Mouse (Mus musculus): ENCODE results near the gene Cd37. TPM values are rescaled to one million over a fixed set of nuclear protein-coding genes. Genes with fewer than 3 reads are reported as not detected.

The Cd37 gene
- 1 to 10 TPM; 3.1 to 4.3 TPM for total RNA-seq (2021)
- 10.0 and 21.2 TPM in 2 replicates for polyA plus RNA-seq (2012; rRNA removed)
- long read RNA-seq, partial matches to known transcripts: 0 of 3 reads
- long read RNA-seq, other reads (novel, unspliced or antisense): 2 of 3 reads

- Histone ChIP-seq H3K4me1 (ENCODE audit: control insufficient read depth, insufficient read depth, low read length) (peaks cover 5% of the 10 kb centered on the region), H3K79me2 (replicated peaks; ENCODE audit: control insufficient read depth, insufficient read depth, low read length) (no peaks in the 10 kb centered on the region), H3K9ac (ENCODE audit: low read depth, low read length) (no peak within 1 kb of the TSS), H3K27ac (peak within 1 kb of the TSS; percentile 15; the same call in 1 of the 2 replicates), H3K27me3 (ENCODE audit: control insufficient read depth, insufficient read depth, low read length) (no peaks in the 10 kb centered on the region), H3K36me3 (ENCODE audit: control insufficient read depth, insufficient read depth, low read length) (no peaks in the 10 kb centered on the region), H3K4me3 (no peak within 1 kb of the TSS)
- DNase-seq: peak; percentile 44 to 72
- intact Hi-C loops (cut with DNase I): no loop called here
- 44% methylated on average over 20 of the region's 20 CpGs for WGBS
- TF ChIP-seq EP300 (IDR thresholded peaks at IDR 0.05; ENCODE audit: insufficient read depth, low read depth, low read length): no peak
- TF ChIP-seq CTCF (IDR thresholded peaks at IDR 0.05): no peak
- no peak for TF ChIP-seq POLR2A (IDR thresholded peaks at IDR 0.05; ENCODE audit: insufficient read depth, low read depth, low read length)
These were observed at the start of gene Cd37 for GRCm38 (mm10) chr7:45238723-45239496. Gene Cd37 (minus strand): TSS chr7:45239115.

- intact Hi-C loops (cut with DNase I): no loop called here
- H3K4me3 ChIP-seq: no peak overlapping the region
- H3K27ac ChIP-seq: no peak overlapping the region
- H3K4me1 ChIP-seq (ENCODE audit: control insufficient read depth, insufficient read depth, low read length): no peaks in the 10 kb centered on the region
- no peaks in the 10 kb centered on the region for H3K27me3 ChIP-seq (ENCODE audit: control insufficient read depth, insufficient read depth, low read length)
- no peak for DNase-seq
- H3K9ac ChIP-seq (ENCODE audit: low read depth, low read length): no peak overlapping the region
- TF ChIP-seq EP300 (IDR thresholded peaks at IDR 0.05; ENCODE audit: insufficient read depth, low read depth, low read length): no peak
- TF ChIP-seq CTCF (IDR thresholded peaks at IDR 0.05): no peak
- TF ChIP-seq POLR2A (IDR thresholded peaks at IDR 0.05; ENCODE audit: insufficient read depth, low read depth, low read length): no peak
- 83% methylated on average over 13 of the region's 13 CpGs for WGBS
- no peaks in the 10 kb centered on the region for H3K79me2 ChIP-seq (replicated peaks; ENCODE audit: control insufficient read depth, insufficient read depth, low read length)
- no peaks in the 10 kb centered on the region for H3K36me3 ChIP-seq (ENCODE audit: control insufficient read depth, insufficient read depth, low read length)
These were observed 47.6 kb upstream of the Cd37 start for GRCm38 (mm10) chr7:45286486-45286885.

GRCm38 (mm10) chr7:45277136-45277760 is 38.3 kb upstream of the Cd37 start, which contains the start of gene Slc6a21:
Gene Slc6a21 (plus strand): TSS chr7:45277513.
- Histone ChIP-seq H3K27me3 (ENCODE audit: control insufficient read depth, insufficient read depth, low read length) (peaks cover 1% of the 10 kb centered on the region; the same call in 1 of the 2 replicates), H3K27ac (no peak within 1 kb of the TSS), H3K9ac (ENCODE audit: low read depth, low read length) (peak within 1 kb of the TSS; percentile 59), H3K4me3 (peak within 1 kb of the TSS; percentile 42), H3K4me1 (ENCODE audit: control insufficient read depth, insufficient read depth, low read length) (peaks cover 2% of the 10 kb centered on the region; the same call in 1 of the 2 replicates), H3K79me2 (replicated peaks; ENCODE audit: control insufficient read depth, insufficient read depth, low read length) (no peaks in the 10 kb centered on the region), H3K36me3 (ENCODE audit: control insufficient read depth, insufficient read depth, low read length) (no peaks in the 10 kb centered on the region)
- no peak for TF ChIP-seq POLR2A (IDR thresholded peaks at IDR 0.05; ENCODE audit: insufficient read depth, low read depth, low read length)
- TF ChIP-seq CTCF (IDR thresholded peaks at IDR 0.05): peak; percentile 99; the same call in 1 of the 2 replicates
- intact Hi-C loops (cut with DNase I): loop anchor here (2.0 kb wide), 1 partner anchor 22 kb away; no protein-coding TSS in a partner anchor
- WGBS: 8% methylated on average over 44 of the region's 44 CpGs
- peak; percentile 82 to 86 for DNase-seq

GRCm38 (mm10) chr7:45273672-45274071 is 34.8 kb upstream of the Cd37 start:
- Histone ChIP-seq H3K4me3 (no peak overlapping the region), H3K4me1 (ENCODE audit: control insufficient read depth, insufficient read depth, low read length) (peaks cover 2% of the 10 kb centered on the region; the same call in 1 of the 2 replicates), H3K79me2 (replicated peaks; ENCODE audit: control insufficient read depth, insufficient read depth, low read length) (no peaks in the 10 kb centered on the region), H3K36me3 (ENCODE audit: control insufficient read depth, insufficient read depth, low read length) (no peaks in the 10 kb centered on the region), H3K27ac (no peak overlapping the region), H3K9ac (ENCODE audit: low read depth, low read length) (no peak overlapping the region), H3K27me3 (ENCODE audit: control insufficient read depth, insufficient read depth, low read length) (peaks cover 1% of the 10 kb centered on the region; the same call in 1 of the 2 replicates)
- WGBS: 83% methylated on average over 8 of the region's 8 CpGs
- intact Hi-C loops (cut with DNase I): no loop called here
- no peak for DNase-seq
- TF ChIP-seq EP300 (IDR thresholded peaks at IDR 0.05; ENCODE audit: insufficient read depth, low read depth, low read length): no peak
- TF ChIP-seq POLR2A (IDR thresholded peaks at IDR 0.05; ENCODE audit: insufficient read depth, low read depth, low read length): no peak
- TF ChIP-seq CTCF (IDR thresholded peaks at IDR 0.05): no peak

GRCm38 (mm10) chr7:45272786-45273412 is 34.0 kb upstream of the Cd37 start:
- intact Hi-C loops (cut with DNase I): no loop called here
- Histone ChIP-seq H3K36me3 (ENCODE audit: control insufficient read depth, insufficient read depth, low read length) (no peaks in the 10 kb centered on the region), H3K79me2 (replicated peaks; ENCODE audit: control insufficient read depth, insufficient read depth, low read length) (no peaks in the 10 kb centered on the region), H3K9ac (ENCODE audit: low read depth, low read length) (no peak overlapping the region), H3K27ac (no peak overlapping the region), H3K27me3 (ENCODE audit: control insufficient read depth, insufficient read depth, low read length) (peaks cover 1% of the 10 kb centered on the region; the same call in 1 of the 2 replicates), H3K4me3 (no peak overlapping the region), H3K4me1 (ENCODE audit: control insufficient read depth, insufficient read depth, low read length) (peaks cover 2% of the 10 kb centered on the region; the same call in 1 of the 2 replicates)
- no peak for DNase-seq
- 80% methylated on average over 10 of the region's 10 CpGs for WGBS
- TF ChIP-seq POLR2A (IDR thresholded peaks at IDR 0.05; ENCODE audit: insufficient read depth, low read depth, low read length) (no peak), CTCF (IDR thresholded peaks at IDR 0.05) (no peak), EP300 (IDR thresholded peaks at IDR 0.05; ENCODE audit: insufficient read depth, low read depth, low read length) (no peak)

Data from heart, adult 2 months (tissue).